Mouse (Mus musculus) midbrain, embryonic 10.5 days (tissue): ENCODE results near the gene Eif1. TPM values are rescaled to one million over a fixed set of nuclear protein-coding genes. Genes with fewer than 3 reads are reported as not detected.
A peak's percentile ranks its signal among the peaks of the same experiment; 100 is the strongest.
"Not testable (repeated sequence)": the region's sequence is repeated elsewhere in the genome, so short reads cannot be mapped to it uniquely, and the experiment has no call there.

ENCODE experiments used
- DNase-seq: peaks from one replicate; pipeline ENCODE4 v3.0.0-alpha.2; 2017; ENCODE audit warnings: low spot score
- H3K27ac ChIP-seq: fragments of 300-500 bp; sonication (generic); replicated peaks from 2 replicates; pipeline ENCODE4 v1.5.1; 2016; ENCODE audit warnings: mild to moderate bottlenecking
- H3K27me3 ChIP-seq: fragments of 300-500 bp; sonication (generic); 2 replicates; pipeline ENCODE4 v1.6.1; 2016; ENCODE audit warnings: low read depth, mild to moderate bottlenecking; ENCODE audit not compliant: poor library complexity, severe bottlenecking
- H3K36me3 ChIP-seq: fragments of 300-500 bp; sonication (generic); 2 replicates; pipeline ENCODE4 v1.6.1; 2016; ENCODE audit warnings: mild to moderate bottlenecking, moderate library complexity
- H3K4me1 ChIP-seq: fragments of 300-500 bp; sonication (generic); 2 replicates; pipeline ENCODE4 v1.6.1; 2016
- H3K4me3 ChIP-seq: fragments of 300-500 bp; sonication (generic); 2 replicates; pipeline ENCODE4 v1.5.1; 2016; ENCODE audit warnings: mild to moderate bottlenecking, moderate library complexity
- H3K9me3 ChIP-seq: fragments of 300-500 bp; sonication (generic); replicated peaks from 2 replicates; pipeline ENCODE4 v1.6.1; 2016; ENCODE audit warnings: mild to moderate bottlenecking
- WGBS: fragments of 180-500 bp; shearing (Covaris S2); methylation state at CpG from one replicate; pipeline ENCODE4 v1.1.7; 2016; 5-methylcytosine and 5-hydroxymethylcytosine counted together
- polyA plus RNA-seq: library from polyadenylated mRNA; unstranded; fragments of >200 nt; fragmentation: Nextera tagmentation; extraction: Ambion mirVana; gene quantifications from 2 replicates; pipeline ENCODE4 v1.2.1, GENCODE M21; 2016

Eif1 gene
- polyA plus RNA-seq, 1 experiment from 2014 or later: 1,814 TPM

DNA sequence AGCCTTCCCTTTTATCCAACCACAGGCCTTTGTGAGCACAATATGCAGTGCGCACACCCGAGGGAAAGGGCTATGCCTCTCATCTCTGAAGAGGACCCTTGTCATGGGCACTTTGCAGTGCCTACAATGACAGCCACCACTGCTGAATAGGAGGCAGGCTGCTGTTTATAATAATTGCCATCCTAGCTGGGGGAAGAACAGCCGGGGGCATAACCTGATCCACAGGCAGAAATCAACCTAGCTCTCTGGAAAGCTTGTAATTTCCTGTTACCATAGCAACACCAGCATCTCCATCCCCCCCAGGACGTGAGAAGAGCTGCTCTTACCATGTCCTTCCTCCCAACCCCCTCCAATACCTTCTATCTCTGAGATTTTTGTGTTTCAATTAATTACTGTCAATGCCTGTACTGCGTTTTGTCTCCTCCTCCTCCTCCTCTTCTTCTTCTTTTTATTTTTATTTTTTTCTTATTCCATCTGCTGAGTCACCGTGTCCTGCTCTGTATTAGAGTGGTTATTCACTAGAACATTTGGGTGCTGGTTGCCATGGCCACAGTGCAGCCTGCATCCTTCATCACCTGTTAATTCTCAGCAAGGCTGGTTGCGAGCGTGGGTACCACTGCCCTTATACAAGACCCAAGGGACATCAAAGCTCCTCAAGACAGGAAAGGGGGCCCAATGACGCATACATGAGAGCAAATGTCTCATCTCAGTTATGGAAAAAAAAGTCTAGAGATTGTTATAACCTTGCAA is 13.3 kb downstream of the Eif1 start:
- Histone ChIP-seq H3K4me1 (peaks cover 33% of the 10 kb centered on the region), H3K4me3 (no peak overlapping the region), H3K9me3 (no peaks in the 10 kb centered on the region), H3K27ac (no peak overlapping the region; the same call in 1 of the 2 replicates), H3K36me3 (no peaks in the 10 kb centered on the region), H3K27me3 (no peaks in the 10 kb centered on the region)
- no peak for DNase-seq
- WGBS: 71% methylated on average over 9 of the region's 9 CpGs

DNA sequence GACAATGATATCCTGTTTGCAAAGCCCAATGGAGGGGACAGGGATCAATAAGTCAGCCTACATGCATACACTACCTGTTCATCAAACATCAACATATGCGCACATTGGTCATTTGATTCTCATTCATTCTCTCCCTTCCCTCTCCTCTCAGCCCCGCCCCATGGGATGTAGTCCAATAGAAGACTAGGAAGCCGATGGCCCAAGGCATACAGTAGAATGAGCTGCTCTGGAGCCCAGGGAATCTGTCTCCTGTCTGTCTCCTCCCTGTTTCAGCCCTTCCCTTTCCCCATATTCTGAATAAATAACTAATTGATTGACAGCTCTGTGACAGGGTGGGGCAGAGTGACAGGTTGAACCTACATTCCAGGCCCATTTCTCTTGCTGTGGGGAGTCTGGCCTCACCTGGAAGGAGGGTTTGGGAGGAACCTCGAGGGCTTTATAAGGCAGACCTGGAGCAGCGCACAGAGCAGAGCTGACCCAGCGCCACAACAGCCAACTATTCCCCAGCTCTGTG is 14.3 kb downstream of the Eif1 start, which contains the start of gene Gast:
Gast (plus strand) TSS at position 464 of the 514 bp plus-strand sequence.
- no peak for DNase-seq
- Histone ChIP-seq H3K27me3 (no peaks in the 10 kb centered on the region), H3K36me3 (no peaks in the 10 kb centered on the region), H3K27ac (no peak within 1 kb of the TSS), H3K4me3 (no peak within 1 kb of the TSS), H3K4me1 (peaks cover 33% of the 10 kb centered on the region), H3K9me3 (no peaks in the 10 kb centered on the region)
- 81% methylated on average over 6 of the region's 6 CpGs for WGBS

DNA sequence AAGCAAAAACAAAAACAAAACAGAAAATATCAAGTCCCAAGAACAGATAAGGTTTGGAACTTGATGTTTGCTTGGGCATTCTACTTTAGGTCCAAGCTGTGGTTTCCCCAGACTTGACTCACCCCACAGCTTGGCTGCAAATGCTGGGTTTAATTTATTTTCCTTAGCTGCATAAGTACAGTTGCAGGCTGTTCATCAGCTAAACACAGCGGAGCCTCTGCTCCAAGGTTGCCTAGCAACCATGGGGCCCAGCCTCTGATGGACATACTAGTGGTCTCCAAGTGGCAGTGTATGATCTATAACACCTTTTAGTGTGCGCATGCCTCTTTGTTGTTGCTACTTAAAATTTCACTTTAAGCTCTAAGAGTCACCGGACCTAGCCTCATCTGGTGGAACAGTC is 16.0 kb downstream of the Eif1 start:
- WGBS: 88% methylated on average over 3 of the region's 3 CpGs
- Histone ChIP-seq H3K27ac (no peak overlapping the region), H3K36me3 (no peaks in the 10 kb centered on the region), H3K4me3 (no peak overlapping the region), H3K27me3 (no peaks in the 10 kb centered on the region), H3K4me1 (peaks cover 28% of the 10 kb centered on the region), H3K9me3 (no peaks in the 10 kb centered on the region)
- no peak for DNase-seq

DNA sequence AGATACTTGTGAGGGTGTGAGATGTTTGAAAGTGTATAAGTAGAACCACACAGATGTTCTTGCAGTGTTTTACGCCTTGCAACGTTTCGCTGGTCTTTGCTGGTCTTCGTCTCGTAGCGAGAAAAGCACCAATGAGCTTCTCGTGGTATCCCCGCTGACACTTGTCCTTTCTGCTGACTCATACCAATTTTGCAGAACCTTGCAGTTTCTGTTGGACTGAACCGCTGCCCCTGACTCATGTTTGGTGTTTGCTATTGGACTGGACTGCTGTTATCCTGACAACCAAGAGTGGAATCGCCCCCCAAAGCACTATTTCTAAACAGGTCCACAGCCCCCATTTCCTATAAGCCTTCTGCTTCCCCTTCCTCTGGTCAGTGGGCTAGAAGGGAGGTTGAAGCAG is 24.6 kb downstream of the Eif1 start:
- Histone ChIP-seq H3K27ac (no peak overlapping the region), H3K9me3 (no peaks in the 10 kb centered on the region), H3K4me3 (no peak overlapping the region), H3K36me3 (peaks cover 16% of the 10 kb centered on the region), H3K27me3 (no peaks in the 10 kb centered on the region), H3K4me1 (peaks cover 3% of the 10 kb centered on the region; the same call in 1 of the 2 replicates)
- WGBS: 93% methylated on average over 10 of the region's 10 CpGs
- DNase-seq: no peak

- Histone ChIP-seq H3K27me3 (peaks cover 42% of the 10 kb centered on the region), H3K27ac (no peak overlapping the region), H3K4me3 (no peak overlapping the region), H3K4me1 (peaks cover 31% of the 10 kb centered on the region), H3K9me3 (no peaks in the 10 kb centered on the region), H3K36me3 (peaks cover 51% of the 10 kb centered on the region)
- DNase-seq: no peak
- WGBS: 39% methylated on average over 10 of the region's 10 CpGs
These were observed 32.6 kb downstream of the Eif1 start for GRCm38 (mm10) chr11:100352076-100352857.

GRCm38 (mm10) chr11:100355151-100355951 is 35.7 kb downstream of the Eif1 start:
- under 1% methylated on average over 54 of the region's 54 CpGs for WGBS
- peaks cover 73% of the 10 kb centered on the region for H3K27me3 ChIP-seq

GRCm38 (mm10) chr11:100355972-100356818 is 36.5 kb downstream of the Eif1 start, which contains the start of gene Hap1:
TSS of gene Hap1 (minus strand) at chr11:100356128.
- DNase-seq: peak; percentile 85
- peak within 1 kb of the TSS; percentile 75 for H3K4me3 ChIP-seq
- peaks cover 27% of the 10 kb centered on the region for H3K36me3 ChIP-seq
- no peaks in the 10 kb centered on the region for H3K9me3 ChIP-seq
- 2% methylated on average over 49 of the region's 49 CpGs for WGBS
- H3K4me1 ChIP-seq: peaks cover 27% of the 10 kb centered on the region
- peak within 1 kb of the TSS; percentile 92 for H3K27ac ChIP-seq
- peaks cover 76% of the 10 kb centered on the region for H3K27me3 ChIP-seq

More at GRCm38 (mm10) chr11:100355151-100355951, 35.7 kb downstream of the Eif1 start:
- Histone ChIP-seq H3K27ac (peak overlapping the region; percentile 92), H3K4me3 (peak overlapping the region; percentile 75), H3K4me1 (peaks cover 27% of the 10 kb centered on the region), H3K36me3 (peaks cover 32% of the 10 kb centered on the region), H3K9me3 (no peaks in the 10 kb centered on the region)
- DNase-seq: peak; percentile 45

- H3K27me3 ChIP-seq: peaks cover 76% of the 10 kb centered on the region
- peak overlapping the region; percentile 92 for H3K27ac ChIP-seq
- 25% methylated on average over 9 of the region's 9 CpGs for WGBS
These were observed 37.1 kb downstream of the Eif1 start for GRCm38 (mm10) chr11:100356819-100357211.

DNA sequence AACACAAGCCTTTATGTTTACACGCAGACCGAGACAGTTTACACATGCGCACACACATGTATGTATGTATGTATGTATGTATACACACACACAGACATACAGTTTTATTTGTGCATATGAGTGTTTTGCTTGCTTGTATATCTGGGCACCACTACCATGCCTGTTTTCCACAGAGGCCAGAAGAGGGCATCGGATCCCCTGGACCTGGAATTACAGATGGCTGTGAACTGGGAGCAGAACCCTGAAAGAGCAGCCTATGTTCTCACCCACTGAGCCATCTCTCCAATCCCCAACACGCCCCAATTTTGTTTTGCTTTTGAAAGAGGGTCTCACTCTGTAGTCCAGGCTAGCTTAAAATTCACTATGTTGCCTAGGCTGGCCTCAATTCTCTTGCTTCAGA is 37.7 kb downstream of the Eif1 start:
- Histone ChIP-seq H3K4me3 (no peak overlapping the region), H3K27ac (no peak overlapping the region), H3K4me1 (peaks cover 27% of the 10 kb centered on the region), H3K27me3 (peaks cover 76% of the 10 kb centered on the region), H3K9me3 (no peaks in the 10 kb centered on the region), H3K36me3 (peaks cover 19% of the 10 kb centered on the region)
- WGBS: 60% methylated on average over 5 of the region's 5 CpGs
- DNase-seq: no peak

More at GRCm38 (mm10) chr11:100356819-100357211, 37.1 kb downstream of the Eif1 start:
- peak overlapping the region; percentile 75 for H3K4me3 ChIP-seq
- no peaks in the 10 kb centered on the region for H3K9me3 ChIP-seq
- no peak for DNase-seq
- peaks cover 27% of the 10 kb centered on the region for H3K4me1 ChIP-seq
- peaks cover 22% of the 10 kb centered on the region for H3K36me3 ChIP-seq

- Histone ChIP-seq H3K4me3 (no peak overlapping the region), H3K9me3 (no peaks in the 10 kb centered on the region), H3K27ac (no peak overlapping the region), H3K36me3 (no peaks in the 10 kb centered on the region), H3K27me3 (peaks cover 64% of the 10 kb centered on the region), H3K4me1 (peaks cover 22% of the 10 kb centered on the region)
- no peak for DNase-seq
- 86% methylated on average over 6 of the region's 6 CpGs for WGBS
These were observed 40.5 kb downstream of the Eif1 start for GRCm38 (mm10) chr11:100360175-100360574.

DNA sequence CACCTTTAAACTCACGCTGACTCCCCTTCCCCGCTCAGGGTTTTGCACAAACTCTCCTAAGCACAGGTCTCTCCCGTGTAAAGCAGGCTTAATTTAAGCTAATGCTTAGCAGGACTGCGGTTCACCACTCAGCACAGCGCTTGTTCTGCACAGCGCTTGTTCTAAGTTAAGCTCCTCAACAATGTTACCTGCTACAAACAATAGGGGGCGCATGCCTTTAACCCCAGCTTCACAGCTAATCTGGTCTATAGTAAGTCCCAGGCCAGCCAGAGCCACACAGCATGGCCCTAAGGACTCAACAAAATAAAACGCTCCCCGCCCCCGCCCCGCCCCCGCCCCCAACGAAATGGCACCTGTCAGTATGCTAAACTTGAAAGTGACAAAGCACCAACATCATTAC is 41.4 kb downstream of the Eif1 start:
- not testable (repeated sequence) for DNase-seq, H3K27ac ChIP-seq, H3K9me3 ChIP-seq, H3K36me3 ChIP-seq, H3K4me3 ChIP-seq
- peaks cover 60% of the 10 kb centered on the region for H3K27me3 ChIP-seq
- no CpG with 5 or more reads among the region's 13 CpGs for WGBS
- peaks cover 21% of the 10 kb centered on the region for H3K4me1 ChIP-seq
